Mouse (Mus musculus): ENCODE results near the gene Ccdc117. TPM values are rescaled to one million over a fixed set of nuclear protein-coding genes. Genes with fewer than 3 reads are reported as not detected.
"Not testable (repeated sequence)": the region's sequence is repeated elsewhere in the genome, so short reads cannot be mapped to it uniquely, and the experiment has no call there.

Ccdc117 gene
- polyA plus RNA-seq (2012; rRNA removed): 5.8 and 7.2 TPM in 2 replicates

DNA sequence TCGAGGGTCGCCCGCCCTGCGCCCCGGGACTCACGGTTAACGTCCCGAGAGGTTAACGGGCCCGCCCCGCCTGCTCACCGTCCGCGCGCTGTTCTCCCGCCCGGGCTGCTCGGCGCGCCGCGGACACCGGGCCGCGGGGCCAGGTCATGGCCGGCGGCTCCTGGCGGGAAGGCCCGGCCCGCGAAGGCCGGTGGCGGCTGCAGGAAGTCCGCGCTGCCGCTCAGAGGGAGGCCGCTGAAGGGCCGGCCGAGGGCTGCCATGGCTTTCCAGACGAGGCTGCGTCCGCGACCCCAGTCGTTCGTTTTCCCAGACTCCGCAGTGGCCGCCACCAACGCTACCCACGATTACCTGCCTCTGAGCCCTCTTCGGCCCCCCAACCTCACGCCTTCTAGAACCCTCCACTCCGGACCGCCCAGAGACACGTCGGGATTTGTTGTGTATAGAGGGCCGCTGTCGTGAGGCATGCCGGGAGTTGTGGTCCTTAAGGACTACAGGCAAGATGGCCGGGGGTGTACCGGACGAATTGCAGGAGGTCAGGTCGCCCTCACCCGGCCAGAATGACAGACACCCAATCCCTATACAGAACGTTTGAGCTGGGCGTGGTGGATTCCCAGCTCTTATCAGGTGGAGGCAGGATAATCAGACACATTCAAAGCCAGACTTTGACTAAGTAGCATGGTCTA is at the start of gene Ccdc117:
TSS of gene Ccdc117 (minus strand) at position 389 of the 683 bp plus-strand sequence.
- peak; percentile 63 for DNase-seq (ENCODE audit: low read depth)

DNA sequence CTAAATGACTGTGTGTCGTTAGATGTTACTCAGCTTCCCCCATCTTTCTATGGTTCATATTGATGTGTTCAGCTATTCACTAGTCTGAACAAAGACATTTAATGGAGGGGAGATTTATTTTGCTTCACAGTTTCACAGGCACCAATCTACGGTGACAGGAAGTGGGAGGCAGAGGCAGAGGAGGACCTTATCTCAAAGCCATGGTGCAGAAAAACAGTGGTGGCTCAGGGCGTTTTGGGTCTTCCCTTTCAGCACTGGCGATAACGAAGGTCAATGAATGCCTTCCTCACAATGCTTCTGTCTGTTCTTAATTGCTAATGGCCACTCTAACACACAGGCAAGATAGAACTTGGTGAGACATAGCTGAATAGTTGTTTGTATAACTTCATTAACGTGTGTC is 33.1 kb upstream of the Ccdc117 start:
- DNase-seq (ENCODE audit: low read depth): no peak

DNA sequence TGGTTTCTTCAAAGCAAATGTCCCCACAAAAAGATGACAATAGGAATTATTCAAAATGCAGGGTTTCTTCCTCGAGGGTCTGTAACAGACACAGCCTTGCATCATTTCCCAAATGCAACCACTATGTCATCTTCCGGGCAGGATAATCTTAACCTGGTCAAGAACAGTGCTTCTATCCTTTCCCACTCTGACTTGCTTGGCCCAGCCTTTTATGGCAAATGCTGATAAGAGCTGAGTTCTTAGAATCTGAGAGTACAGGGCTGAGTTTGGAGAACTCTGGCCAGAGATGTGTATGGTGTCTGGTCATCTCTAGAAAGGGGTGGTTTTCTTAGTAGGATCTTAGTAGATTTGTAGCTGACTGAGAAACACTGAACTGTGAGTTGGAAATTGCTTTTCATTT is 31.8 kb upstream of the Ccdc117 start:
- no peak for DNase-seq (ENCODE audit: low read depth)

DNA sequence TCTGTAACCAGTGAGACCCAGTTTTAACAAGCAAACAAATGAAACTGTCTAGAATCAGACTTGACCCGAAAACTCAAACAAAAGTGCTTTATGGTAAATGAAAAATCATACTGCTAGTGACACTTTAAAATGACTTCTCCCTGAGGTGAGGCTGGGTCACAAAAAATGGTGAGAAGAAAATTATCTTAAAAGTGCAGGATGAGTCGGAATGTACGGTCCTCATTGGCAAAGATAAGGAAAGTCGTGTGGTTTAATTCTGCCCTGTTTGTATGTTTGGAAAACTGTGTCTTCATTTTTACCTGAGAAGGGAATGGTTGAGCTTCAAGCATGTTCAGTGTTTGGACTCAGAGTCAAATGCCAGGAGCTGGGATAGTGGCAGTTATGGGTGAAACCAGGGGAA is 29.9 kb upstream of the Ccdc117 start:
- DNase-seq (ENCODE audit: low read depth): no peak

DNA sequence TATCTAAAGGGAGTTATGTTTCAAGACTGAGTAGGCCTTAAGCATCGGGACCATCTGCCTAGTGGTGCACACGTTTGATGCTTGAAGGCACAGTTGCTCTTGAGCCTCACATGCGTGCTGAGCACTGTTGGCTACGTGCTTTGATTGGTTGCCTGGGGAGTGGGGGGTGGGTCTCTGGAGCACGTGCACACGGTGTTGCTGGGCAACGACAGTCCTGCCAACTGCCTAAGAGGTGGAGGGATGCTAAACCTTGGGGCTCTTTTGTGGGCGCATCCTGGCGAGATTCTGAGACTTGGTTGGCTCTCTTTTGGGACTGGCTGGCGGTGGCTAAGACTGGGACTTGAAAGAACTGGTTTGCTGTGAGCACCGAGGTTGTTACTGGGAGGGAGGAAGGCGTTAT is 27.5 kb upstream of the Ccdc117 start, which contains the start of gene Ankrd36:
TSS of gene Ankrd36 (plus strand) at position 211 of the 400 bp plus-strand sequence.
- DNase-seq (ENCODE audit: low read depth): no peak

DNA sequence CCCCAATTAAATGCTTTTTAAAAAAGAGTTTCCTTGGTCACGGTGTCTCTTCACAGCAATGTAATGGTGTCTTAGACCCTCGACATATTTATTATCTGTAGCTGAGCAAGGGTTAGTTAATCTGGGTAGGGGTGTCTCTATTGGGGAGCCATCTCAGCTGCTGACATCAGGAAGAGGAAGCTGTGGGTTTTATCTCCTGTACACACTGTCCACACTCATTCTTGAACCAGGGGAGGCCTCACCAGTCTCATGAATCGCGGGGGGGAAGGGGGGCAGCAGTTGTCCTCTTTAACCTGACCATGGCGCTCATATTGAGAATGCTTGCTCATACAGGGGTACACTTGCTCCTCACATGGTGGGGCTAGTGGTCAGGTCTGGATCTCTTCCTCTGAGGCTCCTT is 26.1 kb upstream of the Ccdc117 start:
- DNase-seq (ENCODE audit: low read depth): no peak

DNA sequence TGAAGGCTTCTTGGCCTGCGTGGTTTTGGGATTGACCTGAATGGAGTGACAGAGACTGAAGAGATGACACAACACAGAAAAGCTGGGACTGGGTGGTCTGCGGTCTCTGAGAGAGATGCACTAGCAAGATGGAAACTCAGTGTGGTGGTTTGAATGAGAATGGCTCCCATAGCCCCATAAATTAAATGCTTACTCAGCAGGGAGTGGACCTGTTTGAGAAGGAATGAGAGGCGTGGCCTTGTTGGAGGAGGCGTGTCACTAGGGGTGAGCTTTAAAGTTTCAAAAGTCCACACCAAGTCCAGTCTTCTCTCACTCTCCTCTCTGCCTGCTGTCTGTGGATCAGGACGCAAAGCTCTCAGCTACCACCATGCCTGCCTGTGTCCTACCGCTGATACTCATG is 25.7 kb upstream of the Ccdc117 start:
- no peak for DNase-seq (ENCODE audit: low read depth)

DNA sequence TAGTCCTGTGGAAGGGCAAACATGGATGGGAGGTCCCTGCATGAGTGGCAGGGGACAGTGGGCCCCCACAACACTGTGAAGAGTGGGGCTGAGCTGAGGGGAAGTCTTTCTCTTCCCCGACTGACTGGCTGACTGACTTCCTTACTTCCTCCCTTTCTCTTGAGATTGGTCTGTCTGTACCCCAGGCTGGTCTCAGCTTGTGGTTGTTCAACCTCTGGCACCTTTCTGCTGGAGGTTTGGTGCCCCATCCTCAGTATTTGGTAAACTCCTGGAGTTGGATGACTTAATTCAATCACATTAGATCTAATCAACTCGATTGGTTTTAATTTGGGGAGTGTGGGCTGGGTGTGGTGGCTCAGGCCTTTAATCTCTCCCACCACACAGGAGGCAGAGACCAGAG is 24.5 kb upstream of the Ccdc117 start:
- DNase-seq (ENCODE audit: low read depth): no peak

DNA sequence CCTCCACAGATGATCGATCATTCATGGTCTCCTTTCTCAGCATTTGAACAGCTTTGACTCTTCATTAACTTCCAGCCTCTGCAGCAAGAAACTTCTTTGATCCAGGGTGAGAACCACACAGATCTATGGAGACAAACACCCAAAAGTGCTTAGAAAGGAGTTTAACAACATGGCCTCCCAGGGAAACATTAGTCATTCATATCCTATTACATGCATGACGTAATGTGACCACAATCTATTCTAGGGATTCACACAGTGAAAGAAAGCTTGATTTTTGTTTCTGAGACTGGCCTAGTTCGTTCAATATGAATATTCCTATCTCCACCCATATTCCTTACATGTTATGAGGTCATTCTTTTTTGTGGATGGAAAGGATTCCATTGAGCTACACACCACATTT is 23.6 kb upstream of the Ccdc117 start:
- DNase-seq (ENCODE audit: low read depth): no peak

DNA sequence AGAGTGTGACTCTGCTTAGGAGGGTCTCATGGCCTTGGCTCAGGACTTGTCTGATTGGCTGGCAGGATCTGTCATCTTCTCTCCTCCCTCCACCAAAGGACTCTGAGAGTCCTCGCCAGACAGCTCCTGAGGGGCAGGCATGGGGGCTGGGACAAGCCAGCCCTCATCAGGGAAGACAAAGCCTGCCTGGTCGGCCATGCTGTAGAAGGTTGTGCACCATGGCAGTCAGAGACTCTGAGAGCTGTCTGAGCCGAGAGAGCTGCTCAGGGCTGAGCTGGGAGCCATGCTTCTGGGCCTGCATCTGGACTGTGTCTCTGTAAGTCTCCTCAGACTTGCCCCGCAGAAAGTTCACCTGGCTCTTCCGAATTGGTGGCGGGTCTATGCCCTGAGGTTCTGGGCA is 21.9 kb upstream of the Ccdc117 start:
- no peak for DNase-seq (ENCODE audit: low read depth)

DNA sequence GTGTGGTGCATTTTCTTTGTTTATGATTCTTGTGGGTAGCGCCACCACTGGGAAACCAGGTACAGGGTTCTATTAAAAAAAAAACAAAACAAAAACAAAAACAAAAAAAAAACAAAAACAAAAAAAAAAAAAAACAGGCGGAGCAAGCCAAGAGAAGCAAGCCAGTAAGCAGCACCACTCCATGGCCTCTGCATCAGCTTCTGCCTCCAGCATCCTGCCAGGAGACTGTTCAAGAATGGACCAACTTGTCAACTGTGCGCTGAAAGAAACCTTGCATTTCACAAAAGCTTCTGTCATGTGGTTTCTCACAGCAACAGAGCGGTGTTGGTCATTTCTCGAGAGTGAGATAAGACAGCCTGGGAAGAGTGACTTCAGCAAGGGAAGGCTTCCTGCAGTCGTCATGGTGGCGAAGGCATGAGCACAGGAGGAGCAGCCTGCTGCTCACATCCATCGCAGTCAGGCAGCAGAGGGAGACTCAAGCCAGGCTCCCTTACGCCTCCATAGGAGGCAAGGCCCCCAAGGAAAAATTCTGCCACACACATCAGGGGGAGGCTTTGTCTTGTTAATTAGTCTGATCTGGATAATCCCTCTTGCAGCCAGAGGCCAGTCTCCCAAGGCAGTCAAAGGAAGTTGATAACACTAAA is 20.8 kb upstream of the Ccdc117 start:
- DNase-seq (ENCODE audit: low read depth): no peak

DNA sequence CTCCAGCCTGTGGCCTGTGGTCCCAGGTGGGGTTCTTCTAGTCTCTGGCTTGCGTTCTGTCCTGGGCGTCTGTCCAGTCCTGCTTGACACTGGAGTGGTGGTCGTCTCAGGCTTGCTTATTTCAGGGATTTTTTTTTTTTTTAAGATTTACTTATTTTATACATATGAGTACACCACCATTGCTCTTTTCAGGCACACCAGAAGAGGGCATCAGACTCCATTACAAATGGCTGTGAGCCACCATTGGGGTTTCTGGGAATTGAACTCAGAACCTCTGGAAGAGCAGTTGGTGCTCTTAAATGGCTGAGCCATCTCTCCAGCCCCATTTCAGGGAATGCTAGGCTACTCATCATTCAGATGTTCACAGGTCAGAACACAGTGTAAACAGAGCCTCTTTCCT is 18.3 kb upstream of the Ccdc117 start:
- no peak for DNase-seq (ENCODE audit: low read depth)

DNA sequence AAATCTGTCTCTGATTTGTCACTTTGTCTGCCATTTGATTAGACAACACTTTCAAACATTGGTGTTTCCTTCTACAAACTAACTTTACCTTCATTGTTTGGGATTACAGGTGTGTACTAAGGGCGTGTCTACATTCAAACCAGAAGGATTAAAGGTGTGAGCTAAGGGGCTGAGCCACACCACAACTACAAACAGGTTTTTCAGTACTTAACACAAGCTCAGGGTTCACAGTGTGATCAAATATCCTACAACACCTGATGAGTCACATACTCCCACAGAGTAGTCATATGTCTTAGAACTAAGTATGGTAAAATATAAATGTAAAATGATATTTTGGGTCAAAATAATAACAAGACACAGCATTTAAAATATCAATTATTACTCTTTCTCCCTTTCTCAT is 9.9 kb upstream of the Ccdc117 start:
- DNase-seq (ENCODE audit: low read depth): no peak

DNA sequence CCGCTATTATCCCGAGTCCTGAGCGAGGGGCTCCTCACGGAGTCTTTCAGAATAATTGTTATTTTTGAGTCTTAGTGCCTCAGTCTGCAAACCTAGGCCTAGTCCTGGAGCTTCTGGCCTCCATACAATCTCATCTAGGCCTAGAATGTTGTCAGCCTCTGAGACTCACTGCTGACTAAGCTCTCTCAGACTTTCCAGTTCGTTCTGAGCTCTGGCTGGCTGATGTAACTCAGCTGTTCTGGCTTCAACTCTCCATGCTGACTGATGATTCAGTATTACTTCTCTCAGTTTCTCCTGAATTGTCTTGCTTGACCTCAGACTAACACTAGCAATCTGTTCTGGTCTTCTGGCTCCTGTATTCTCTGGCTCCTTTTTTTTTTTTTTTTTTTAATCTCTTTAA is 9.4 kb upstream of the Ccdc117 start:
- DNase-seq (ENCODE audit: low read depth): no peak

DNA sequence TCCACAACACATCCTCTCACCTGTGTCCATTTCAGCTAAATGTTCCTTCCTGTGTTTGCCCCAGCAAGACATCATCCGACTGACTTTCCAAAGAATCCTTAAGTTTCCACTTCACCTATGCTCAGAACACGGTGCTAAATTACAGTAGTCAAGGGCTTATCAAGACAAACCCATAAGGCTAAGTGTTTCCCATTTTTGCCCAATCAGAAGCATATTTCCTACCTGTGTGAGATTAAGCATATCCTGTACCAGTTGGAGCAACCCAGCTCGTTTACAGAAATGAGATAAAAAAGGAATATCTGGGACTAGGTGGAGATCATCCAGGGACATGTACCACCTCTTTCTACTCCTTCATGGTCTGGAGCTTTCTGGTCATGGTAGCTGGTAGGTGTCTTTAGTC is 4.7 kb upstream of the Ccdc117 start:
- DNase-seq (ENCODE audit: low read depth): no peak

DNA sequence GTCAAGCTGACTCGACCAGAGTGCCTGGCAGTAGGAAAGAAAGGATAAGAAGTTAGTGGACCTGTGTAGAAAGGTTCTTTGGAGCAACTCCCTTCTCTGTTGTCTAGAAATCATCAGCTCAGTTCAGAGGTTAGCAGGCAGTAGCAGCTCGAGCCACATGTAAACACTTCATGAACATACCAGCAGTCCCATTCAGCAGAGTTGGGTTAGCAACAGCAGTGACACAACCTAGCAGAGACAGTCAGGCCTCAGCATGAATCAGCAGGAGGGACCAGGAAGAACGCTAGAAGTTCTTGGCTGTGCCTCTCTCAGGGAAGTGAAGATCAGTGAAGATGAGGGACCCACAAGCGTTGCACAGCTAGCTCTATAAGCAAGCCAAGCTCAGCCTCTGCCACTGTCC is 3.5 kb upstream of the Ccdc117 start:
- DNase-seq (ENCODE audit: low read depth): no peak

DNA sequence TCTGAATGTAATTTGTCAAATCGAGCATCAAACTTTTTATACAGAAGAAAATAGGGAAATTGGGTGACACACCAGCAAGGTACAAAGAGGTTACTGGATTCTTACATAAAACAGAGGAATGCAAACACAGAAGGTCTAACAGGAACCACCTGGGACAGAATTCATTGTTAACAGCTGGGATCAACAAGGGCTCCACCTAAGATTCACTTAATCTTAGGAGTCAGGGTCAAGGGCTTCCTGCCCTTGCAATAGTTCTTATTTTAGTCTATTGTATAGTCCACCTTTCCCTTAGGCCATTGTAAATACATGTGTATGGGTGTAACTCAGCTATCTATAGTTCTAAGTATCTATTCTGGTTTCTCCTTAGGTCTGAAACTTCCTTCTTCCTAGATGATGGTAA is 2.7 kb upstream of the Ccdc117 start:
- DNase-seq (ENCODE audit: low read depth): not testable (repeated sequence)

DNA sequence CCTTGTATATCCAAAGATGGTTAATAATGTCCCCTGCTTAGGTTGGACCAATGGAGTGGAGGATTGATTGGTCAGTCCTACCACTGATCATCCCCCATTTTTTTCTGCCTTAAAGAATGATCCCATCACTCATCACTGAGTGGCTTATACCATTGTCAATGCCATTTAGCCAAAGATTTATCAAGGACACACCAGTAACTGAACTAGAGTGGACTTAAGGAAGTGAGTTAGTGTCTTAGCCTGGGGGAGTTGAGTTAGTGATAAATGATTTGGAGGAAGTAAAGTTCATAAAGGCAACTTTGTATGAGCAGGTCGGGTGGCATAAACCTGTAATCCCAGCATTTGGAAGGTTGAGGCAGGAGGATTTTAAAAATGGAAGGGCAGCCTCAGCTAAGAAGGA is 1.3 kb upstream of the Ccdc117 start:
- no peak for DNase-seq (ENCODE audit: low read depth)

DNA sequence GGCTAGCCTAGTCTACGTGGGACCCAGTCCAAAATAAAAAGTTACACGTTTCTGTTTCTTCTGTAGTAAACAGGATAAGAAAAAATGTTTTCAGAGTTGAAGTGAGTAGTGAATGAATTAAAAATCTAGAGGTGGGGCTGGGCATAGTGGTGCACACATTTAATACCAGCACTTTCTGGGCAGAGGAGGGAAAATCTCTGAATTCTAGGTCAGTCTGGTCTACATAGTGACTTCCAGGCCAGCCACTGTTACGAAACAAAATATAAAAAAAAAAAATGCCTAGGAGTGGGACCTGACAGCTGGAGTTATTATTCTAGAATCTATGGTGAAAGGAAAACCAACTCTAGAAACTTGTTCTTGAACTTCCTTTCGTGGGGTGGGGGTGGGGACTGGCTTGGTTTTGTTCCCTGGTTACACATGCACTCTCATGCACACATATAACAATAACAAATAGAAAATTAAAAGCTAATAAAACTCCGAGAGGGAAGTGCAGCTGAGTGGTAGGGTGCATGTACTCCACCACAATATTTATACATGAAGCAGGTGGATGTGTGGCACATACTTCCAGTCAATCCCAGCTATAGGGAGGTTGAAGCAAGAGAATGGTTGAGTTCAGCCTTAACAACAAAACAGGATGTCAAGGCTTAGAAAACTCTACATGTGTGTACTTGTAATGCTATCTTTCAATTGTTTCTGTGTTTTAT is 647 bp upstream of the Ccdc117 start:
- no peak for DNase-seq (ENCODE audit: low read depth)

DNA sequence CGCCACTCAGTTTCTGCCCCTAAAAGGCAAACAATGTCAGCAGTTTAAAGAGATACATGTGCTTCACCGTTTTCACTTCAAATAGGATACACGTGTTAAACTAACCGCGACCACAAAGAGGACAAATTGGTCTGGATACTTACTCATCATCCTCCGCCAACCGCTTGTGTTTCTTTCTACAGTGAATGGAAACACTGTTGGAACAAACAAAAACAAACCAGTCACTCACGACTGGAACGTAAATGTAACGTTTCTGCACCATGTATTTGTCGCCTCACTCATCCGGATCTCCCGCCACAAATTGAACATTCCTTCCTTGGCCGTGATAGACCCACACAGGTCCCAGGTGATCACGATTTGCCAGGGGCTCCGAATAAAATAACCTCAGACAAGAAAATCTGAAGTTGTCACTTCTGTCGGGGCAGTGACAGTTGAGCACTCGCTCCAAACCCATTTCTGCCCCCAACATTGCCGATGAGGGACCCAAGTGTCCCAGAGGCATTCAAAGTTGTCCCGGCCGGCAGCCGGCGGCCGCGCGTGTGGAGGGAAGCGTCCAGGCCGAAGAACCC is 673 bp downstream of the Ccdc117 start:
- DNase-seq (ENCODE audit: low read depth): no peak

DNA sequence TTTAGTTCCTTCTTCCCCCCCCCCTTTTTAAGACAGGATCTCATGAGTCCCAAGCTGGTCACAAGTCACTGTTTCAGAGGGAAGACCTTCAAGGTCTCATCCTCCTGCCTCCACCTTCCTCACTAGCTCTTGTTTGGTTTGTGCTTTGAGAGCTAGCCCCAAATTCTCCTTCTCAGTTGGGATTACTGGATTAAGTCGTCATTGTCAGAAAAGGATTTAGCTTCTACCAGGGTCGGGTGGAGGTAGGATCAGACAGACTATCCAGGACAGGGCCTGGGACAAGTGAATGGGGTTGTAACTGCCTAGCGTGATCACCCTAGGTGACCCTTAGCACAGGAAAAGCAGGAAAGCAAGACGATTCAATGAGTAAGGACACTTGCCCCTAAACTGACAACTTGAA is 1.7 kb downstream of the Ccdc117 start:
- no peak for DNase-seq (ENCODE audit: low read depth)

DNA sequence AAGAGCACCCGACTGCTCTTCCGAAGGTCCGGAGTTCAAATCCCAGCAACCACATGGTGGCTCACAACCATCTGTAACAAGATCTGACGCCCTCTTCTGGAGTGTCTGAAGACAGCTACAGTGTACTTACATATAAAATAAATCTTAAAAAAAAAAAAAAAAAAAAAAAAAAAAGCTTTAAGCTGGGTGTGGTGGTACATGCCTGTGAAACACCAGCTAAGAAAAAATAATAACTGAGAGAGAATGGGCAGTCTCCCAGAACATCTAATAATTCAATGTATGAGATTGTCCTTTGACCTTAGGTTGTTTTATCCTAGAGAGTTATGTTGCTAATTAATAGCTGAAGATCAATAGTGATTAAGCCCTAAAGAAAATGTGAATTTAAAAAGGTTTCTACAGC is 4.5 kb downstream of the Ccdc117 start:
- not testable (repeated sequence) for DNase-seq (ENCODE audit: low read depth)

DNA sequence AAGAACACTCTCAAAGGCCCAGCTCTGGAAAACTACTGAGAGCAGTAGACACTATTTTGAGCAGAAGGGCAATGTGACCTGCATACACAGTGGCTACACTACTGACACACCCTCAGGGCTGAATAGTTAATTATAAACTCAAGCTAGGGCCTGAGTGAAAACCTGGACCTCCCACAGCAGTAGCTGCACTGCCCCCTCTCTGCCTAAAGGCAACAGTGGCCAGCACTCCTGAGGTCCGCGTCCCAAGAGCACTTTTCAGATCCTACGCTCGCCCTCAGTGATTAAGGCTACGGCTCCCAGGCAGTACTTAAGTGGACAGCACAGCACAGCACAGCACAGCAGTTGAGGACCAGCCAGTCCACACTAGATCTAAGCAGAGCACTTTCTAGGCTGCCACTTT is 8.9 kb downstream of the Ccdc117 start:
- DNase-seq (ENCODE audit: low read depth): no peak
